Mouse (Mus musculus) kidney, postnatal 14 days (tissue): ENCODE measurements around the gene Ing4.

Source experiments
- DNase-seq: peaks from one replicate; pipeline ENCODE4 v3.0.0; 2022; ENCODE audit warnings: mixed read lengths

The Ing4 gene

DNA sequence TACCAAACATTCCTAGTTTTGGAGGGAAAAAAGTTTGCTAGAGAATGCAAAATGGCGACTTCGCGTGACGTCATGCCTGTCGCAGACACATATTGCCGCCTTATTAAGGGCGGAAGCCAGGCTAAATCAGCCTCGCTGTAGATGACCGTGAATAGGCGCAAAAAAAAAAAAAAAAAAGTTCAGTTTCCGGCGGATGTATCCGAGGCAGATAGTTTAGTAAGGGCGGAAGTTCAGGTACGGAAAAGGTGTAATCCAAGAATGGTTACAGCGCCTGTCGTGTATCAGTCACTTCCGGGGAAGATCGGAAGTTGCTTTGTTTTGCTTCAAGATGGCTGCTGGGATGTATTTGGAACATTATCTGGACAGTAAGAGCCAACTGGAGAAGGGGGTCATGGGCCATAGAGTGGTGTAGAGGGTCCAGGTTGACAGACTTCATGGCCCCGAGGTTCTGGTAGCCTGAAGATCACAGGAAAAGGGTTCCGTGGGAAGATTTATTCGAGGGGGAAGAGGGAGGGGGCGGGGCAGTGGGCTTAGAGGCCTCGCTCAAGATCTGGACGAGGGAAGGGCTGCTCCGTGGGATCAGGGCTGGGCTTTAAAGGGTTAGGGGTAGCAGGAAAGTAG, at the start of gene Ing4:
Gene Ing4 (plus strand): TSS at position 228 of the 621 bp plus-strand sequence.
- peak; percentile 97 for DNase-seq

DNA sequence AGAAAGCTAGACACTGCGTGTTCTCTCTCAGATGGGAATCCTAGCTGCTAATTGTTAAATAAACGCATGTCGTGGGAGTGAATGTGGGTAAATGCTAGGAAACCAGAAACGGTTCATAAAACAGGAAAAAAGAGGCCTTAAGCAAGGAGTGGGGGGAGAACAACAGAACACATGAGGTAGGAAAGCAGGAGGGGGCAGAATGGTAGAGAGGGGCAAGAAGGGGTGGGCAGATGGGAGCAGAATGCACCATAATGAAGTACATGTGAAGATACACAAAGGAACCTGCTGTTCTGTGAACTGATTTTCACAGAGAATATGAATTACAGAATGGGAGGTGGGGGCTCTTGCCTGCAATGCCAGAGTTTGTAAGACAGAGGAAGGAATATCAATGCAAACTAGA, 47.3 kb upstream of the Ing4 start:
- no peak for DNase-seq

DNA sequence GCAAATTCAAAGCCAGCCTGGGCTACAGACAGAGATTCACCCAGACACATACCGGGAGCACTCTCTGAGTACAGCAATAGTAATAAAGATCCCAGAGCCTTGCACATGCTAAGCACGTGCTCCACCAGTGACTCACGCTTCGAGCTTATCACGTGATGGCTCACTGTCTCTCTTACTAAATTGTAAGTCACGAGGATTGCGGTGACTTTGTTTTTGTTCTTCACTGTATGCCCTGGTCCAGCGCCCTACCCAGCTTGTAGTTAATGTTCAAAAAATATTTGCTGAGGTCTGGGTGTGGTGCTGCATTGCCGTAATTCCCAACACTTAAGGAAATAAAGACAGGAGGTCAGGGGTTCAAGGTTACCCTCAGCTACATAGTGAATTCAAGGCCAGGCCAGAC, 46.2 kb upstream of the Ing4 start:
- no peak for DNase-seq

DNA sequence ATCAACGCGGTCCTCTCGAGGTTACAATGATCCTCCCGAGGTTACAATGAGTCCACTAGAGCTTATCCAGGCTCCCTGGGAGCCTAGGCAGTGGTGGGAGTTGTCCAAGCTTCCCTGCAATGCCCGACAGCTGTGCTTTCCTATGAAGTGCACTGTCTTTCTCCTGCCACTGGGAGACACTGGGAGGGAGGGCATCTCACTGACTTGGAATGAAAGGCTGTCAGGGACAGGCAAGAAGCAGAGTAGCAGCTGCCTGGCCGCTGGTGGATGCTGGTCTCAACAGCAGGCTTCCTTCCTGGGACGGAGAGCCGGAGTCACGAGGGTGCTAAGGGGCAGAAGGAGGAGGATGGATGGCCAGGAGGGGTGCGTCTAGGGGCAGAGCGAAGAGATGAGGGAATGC, 45.7 kb upstream of the Ing4 start:
- DNase-seq: no peak

DNA sequence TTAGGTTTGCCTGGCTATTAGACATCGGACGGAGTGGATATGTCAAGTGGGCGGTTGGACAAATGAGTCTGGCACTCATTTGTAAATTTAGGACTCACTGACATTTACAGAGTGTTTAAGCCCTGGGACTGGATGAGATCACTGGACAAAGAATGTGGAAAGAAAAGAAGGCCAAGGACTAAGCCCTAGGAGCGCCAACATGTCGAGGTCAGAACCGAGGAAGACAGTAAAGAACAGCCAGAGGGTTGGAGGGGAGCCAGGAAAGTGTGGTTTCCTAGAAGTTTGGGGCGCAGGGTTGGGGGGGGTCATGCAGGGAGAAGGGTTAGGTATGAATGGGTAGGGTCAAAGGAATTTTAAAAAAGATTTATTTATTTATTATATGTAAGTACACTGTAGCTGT, 44.3 kb upstream of the Ing4 start:
- DNase-seq: no peak

DNA sequence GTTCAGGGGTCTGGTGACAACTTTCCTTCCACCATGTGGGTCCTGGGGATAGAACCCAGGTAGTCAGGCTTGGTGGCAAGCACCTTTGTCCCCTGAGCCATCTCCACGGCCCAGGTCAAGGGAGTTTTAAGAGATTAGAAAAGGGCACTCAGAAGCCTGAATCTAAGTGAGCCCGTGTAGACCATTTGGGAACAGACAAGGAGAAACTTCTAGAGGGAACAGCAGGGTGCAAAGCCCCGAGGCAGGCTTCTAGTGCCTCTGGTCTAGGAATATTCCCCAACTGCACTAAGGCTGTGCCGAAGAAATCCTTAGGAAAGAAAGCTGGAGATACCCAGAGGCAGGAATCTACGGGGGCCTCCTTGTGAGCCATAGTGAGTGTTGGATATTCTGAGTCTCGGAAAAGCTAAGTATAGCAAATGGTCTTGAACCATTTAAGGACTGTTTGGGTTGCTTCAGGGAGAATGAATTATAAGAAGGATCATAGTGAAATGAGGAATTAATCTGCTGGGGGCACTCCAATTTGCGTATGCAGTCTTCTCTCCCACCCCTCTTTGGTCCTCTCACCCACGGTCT, 43.6 kb upstream of the Ing4 start:
- no peak for DNase-seq

DNA sequence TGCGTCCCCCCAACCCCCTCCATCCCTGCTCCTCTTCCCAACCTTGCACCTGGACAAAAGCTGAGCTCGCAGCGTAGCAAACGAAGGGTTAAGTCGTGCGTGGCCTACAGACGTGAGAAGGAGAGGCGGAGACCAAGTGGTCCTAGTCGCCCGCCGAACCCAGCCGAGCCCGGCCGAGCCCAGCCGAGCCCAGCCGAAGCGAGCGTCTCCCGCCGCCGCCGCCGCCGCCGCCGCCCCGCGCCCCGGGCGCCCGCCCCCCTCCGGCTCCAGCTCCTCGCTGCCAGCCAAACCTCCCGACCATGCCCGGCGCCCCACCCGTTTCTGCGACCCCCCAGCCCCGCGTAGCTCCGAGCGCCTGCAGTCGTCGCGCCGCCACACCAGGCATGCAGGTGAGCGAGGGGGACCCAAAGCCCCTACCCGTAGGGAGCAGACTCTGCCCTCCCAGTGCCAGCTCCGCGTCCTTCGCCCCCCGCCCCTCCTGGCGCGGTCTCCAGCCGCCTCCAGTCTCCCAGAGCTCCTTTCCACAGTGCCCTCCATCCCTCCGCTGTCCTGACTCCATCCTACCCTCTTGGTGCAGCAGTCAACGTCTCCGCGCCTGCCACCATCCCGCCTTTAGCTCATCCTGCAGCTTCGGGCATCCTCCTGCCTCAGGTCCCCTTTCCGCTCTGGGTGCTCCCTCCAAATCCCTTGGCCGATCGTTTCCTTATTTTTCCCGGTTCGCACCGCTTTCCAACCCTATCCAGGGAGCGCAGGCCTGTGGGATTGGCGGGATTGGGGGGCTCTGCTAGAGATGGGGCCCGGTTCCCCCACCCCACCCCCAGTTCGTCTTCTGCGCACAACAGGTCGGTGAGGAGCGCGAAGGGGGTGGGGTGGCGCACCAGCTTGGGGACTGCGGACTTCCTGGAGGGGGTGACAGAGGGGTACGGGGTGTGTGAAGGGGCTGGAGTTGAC, 42.7 kb upstream of the Ing4 start, which contains the start of gene Pianp:
Gene Pianp (plus strand): TSS at position 144 of the 951 bp plus-strand sequence.
- peak; percentile 79 for DNase-seq

DNA sequence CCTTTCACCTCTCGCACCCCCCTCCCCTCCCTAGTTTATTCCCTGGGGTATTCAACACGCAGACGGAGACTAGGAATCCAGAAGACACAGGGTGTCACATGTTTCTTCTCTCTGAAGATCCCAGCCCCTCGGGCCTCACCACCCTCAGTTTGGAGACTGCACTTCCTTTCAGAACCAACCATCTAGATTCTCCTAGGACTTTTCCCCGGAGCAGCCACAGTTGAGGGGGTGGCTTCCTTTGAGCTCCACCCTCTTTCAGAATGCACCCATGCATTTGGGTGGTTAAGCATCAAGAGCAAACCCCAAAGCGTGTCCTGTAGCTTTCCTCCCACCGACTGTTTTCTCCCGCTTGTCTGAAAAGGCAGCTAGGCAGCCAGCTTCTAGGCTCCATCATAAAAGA, 41.5 kb upstream of the Ing4 start:
- DNase-seq: no peak

DNA sequence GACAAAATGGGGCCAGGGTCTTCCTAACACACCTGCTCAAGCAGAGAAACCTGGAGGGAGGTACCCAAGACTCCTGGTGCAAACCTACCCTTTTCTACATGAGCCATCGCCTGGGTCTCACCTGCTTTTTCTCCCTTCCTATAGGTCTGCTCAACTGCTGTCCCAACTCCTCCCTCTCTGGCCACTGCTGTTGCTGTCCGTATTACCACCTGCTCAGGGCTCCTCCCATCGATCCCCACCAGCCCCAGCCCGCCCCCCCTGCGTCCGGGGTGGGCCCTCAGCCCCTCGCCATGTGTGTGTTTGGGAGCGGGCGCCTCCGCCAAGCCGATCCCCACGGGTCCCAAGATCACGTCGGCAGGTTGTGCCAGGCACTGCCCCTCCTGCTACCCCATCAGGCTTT, 40.5 kb upstream of the Ing4 start:
- DNase-seq: no peak

DNA sequence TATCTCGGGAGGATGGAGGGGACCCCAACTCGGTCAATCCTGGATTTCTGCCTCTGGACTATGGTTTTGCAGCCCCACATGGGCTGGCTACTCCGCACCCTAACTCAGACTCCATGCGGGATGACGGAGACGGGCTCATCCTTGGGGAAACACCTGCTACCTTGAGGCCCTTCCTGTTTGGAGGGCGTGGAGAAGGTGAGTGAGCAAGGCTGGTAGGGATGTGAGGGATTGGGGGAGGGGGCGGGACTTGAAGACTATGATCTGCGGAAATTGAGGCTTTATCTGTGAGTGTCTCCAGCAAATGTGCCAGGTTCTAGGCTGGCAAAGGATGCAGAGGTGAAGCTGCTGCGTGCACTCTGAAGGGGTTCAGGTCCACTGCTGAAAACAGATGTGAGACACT, 40.0 kb upstream of the Ing4 start:
- no peak for DNase-seq

DNA sequence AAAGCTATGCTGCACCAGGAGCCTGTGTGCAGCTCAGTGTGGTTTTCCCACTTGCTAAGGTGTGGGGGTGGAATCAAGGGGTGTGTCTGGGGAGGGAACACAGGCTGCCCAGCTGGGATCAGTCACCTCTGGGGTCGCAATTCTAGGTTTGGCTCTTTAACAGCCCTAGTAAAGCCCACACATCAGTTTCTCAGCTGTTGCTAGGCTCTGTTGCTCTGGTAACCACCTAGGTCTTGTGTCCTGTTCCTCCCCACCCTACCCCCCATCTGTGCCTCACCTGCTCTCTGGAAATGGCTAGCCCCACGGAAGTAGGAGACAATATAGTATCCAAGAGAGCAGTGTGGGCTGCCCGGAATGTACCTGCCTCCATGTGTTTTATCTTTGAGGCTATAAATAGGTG, 35.9 kb upstream of the Ing4 start:
- DNase-seq: no peak

DNA sequence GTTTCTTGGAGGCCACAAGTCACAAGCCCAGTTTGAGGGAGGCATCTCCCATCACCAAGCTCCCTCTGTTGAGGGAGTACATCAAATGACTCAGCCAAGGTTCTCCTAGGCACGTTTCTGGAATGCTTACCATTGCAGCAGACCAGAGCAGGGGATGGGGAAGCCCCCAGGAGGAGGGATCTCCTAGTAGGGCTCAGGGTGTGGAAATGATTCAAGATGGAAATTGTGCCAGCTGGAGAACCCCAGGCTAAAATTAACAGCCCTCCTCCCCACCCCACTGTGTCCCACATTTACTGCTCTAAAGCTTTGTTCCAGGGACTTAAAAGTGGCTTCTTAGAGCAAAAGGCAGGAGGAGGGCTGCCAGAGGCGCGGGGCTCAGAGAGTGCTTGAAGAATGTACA, 34.5 kb upstream of the Ing4 start:
- no peak for DNase-seq

DNA sequence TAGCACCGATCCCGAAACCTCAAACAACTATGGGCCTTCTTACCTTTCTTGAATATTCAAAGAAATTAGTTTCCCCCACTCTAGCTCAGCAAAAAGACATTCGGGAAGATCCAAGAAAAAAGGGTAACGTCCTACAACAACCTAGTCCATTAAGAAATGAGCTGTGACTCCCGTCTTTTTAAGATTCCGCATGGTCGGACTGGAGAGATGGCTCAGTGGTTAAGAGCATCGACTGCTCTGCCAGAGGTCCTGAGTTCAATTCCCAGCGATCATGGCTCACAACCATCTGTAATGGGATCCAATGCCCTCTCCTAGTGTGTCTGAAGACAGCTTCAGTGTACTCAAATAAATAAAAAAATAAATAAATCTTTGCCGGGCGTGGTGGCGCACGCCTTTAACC, 31.5 kb upstream of the Ing4 start:
- DNase-seq: no peak

DNA sequence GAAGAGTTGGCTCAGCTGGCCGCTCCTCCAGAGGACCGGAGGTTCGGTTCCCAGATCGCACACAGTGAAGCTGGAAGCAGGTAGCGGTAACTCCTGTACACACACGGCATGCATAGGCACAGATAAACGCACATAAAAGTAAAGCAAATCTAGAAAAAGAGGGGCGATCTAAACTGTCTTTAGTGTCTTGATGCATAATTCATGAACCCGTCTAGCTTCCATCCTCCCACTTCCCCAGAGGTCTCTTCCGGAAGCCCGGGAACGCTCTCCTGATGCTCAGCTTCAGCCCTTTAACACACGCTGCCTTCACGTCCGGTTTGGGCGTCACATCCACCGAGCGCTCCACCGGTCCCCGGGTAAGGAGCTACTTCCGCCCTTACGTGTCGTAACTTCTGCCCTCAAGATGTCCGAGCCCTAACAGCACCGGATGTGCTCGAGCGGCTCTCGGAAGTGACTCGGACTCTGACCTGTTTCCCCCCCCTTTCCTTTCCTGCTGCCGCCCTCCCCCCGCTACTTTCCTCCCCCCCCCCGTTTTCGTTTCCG, 30.9 kb upstream of the Ing4 start:
- peak; percentile 99 for DNase-seq

DNA sequence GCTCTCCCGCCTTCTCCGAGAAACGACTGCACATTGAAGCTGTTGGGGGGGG, 30.6 kb upstream of the Ing4 start, which contains the start of gene Zfp384:
Gene Zfp384 (plus strand): TSS at position 17 of the 52 bp plus-strand sequence.
- no peak for DNase-seq

DNA sequence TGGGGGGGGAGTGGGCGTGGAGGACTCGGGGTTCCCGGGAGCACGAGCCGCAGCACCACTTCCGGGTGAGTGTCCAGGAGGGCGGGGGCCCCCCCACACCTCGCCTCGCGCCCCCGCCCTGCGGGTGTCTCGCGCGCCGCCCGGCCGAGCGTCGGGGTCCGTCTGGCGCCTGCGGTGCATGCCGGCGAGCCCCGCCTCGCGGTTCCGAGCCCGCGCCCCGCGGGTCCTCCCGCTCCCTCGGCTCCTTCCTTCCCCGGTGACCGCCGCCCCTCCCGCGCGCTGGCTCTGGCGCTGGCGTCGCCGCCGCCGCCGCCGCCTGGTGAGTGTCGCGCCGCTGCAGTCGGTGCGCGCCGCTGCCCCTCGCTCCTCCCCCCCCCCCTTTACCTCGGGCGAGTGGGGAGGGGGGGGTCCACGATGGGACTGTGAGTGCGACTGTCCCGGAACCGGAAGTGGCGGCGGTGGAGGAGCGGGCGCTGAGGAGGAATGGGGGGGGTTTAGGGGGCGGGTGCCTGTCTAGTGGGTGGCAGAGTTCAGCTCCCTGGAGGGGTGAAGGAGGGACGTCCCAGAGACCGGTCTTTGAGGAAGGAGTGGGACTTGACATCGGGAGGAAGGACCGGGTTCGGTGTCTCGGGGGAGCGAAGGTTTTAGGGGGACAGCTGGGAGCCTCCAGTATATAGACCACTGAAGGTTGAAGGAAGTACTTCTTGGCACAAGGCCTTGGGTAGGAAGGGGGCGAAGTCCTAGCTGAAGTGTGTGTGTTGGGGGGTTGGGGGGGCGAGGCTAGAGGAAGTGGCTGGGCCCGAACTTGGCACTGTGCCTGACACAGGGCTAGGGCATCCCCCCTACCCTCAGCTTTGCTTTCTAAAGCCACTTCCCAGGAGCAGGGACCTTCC, 30.1 kb upstream of the Ing4 start:
- peak; percentile 92 for DNase-seq

DNA sequence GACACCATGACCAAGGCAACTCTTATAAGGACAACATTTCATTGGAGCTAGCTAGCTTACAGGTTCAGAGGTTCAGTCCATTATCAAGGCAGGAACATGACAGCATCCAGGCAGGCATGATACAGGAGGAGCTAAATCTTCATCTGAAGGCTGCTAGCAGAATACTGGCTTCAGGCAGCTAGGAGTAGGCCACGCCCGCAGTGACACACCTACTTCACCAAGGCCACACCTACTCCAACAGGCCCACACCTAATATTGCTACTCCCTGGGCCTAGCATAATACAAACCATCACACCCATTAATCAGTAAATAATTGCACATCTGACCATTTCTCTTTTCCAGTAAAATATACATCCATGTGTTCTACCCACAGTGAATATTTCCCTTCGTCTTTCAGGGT, 21.9 kb upstream of the Ing4 start:
- no peak for DNase-seq

DNA sequence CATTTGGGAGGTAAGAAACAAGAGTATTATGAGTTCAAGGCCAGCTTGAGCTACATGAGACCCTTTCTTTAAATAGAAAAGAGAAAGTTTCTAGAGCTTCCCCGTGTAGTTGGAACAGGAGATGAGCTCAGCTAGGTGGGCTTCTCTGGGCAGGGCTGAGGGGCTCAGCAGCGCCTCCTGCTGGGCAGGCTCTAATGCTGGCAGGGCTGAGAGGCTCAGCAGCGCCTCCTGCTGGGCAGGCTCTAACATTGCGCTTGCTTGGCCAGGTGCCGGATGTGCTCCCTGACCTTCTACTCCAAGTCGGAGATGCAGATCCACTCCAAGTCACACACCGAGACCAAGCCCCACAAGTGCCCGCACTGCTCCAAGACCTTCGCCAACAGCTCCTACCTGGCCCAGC, 9.0 kb upstream of the Ing4 start:
- peak; percentile 41 for DNase-seq

DNA sequence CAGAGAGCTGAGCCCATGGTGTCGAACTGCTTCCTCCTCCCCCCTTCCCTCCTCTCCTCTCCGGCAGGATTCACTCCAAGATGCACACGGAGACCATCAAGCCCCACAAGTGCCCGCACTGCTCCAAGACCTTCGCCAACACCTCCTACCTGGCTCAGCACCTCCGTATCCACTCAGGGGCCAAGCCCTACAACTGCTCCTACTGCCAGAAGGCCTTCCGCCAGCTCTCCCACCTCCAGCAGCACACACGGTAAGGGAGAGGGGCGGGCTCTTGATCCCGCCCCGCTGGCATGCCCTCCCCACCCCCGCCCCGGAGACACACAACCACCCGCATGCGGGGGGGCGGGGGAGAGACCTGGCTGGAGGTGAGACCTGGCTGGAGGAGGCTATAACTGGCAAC, 8.0 kb upstream of the Ing4 start:
- DNase-seq: no peak

DNA sequence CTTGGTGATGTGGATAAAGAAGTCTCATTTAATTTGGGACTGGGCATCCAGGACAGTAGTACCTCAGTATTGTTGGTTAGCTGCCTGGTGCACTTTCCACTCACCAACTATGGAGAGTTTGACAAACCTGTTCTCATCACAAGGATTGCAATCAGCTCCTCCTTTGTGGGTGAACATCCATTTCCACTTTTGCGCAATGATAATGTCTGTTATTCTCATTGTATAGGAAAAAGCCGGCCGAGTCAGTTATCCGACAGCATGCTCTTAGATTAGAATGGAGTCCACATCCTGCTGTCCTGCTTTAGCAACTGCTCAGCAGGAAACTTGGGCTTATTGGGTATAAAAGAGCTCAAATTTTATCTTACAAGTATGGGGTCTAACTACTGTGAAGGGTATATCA, 894 bp upstream of the Ing4 start:
- DNase-seq: no peak

DNA sequence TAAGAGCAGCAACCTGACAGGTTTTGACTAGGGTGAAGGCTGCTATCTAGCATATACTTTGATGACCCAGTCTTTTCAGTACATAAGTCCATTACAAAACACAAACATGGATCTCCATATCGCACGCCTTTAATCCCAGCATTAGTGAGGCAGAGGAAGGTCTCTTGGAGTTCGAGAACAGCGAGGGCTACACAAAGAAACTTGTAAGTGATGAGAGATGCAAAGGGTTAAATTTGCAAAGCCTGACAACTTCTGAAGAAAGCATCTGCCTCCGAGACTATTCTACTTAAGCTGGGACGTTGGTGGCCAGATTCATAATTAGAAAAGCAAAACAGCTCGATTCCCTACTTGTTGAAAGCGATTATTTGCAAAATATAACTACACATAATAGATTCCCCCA, 429 bp upstream of the Ing4 start:
- no peak for DNase-seq

DNA sequence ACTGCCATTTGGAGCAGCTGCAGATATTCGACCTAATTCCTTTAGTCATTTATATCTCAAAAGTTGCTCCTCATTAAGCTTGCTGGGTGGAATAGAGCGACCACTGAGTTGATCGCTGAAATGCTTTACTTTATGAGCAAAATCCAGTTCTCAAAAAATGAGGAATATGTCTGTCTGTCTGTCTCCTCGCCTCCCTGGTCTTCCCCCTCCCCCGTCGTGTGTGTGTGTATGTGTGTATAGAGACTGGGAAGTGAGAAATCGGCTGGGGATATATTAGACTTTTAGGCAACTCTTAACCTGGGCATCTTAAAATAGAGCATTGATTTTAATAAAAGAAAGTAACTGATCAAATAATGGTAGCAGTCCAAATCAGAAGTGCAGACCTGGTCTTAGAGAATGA, 661 bp downstream of the Ing4 start:
- DNase-seq: no peak

DNA sequence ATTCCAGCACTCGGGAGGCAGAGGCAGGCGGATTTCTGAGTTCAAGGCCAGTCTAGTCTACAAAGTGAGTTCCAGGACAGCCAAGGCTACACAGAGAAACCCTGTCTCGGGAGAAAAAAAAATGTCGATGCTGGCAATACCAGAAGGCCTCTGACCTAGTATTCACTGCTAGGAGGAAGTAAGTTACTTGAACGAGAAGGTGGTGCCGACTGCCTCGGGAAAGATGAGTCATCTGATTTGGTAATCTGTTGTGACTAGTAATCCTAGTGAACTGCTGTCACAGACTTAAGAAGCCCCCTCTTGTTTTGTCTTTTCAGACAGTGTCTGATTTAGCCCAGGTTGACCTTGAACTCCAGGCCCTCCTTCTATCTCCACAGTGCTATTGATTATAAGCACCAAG, 1.5 kb downstream of the Ing4 start:
- DNase-seq: no peak
